Mouse (Mus musculus) midbrain, embryonic 11.5 days (tissue): ENCODE data around the gene Prkx. TPM values are rescaled to one million over a fixed set of nuclear protein-coding genes. Genes with fewer than 3 reads are reported as not detected.

Source experiments
- ATAC-seq: fragments of 200-750 bp; cut with Nextera tagmentation; 2 replicates; pipeline ENCODE4 v1.8.0; 2017; ENCODE audit warnings: moderate TSS enrichment, moderate library complexity; ENCODE audit not compliant: low FRiP score
- DNase-seq: peaks from one replicate; pipeline ENCODE4 v3.0.0; 2015; ENCODE audit warnings: low spot score; ENCODE audit errors: missing footprints
- H3K27ac ChIP-seq: fragments of 300-500 bp; sonication (generic); 2 replicates; pipeline ENCODE4 v1.5.1; 2014; ENCODE audit warnings: low read depth, low read length
- H3K27me3 ChIP-seq: fragments of 300-500 bp; sonication (generic); 2 replicates; pipeline ENCODE4 v1.6.1; 2014; ENCODE audit warnings: mild to moderate bottlenecking, low read length, moderate library complexity, mixed read lengths; ENCODE audit not compliant: control insufficient read depth, insufficient read depth
- H3K36me3 ChIP-seq: fragments of 300-500 bp; sonication (generic); 2 replicates; pipeline ENCODE4 v1.6.1; 2014; ENCODE audit warnings: mild to moderate bottlenecking, low read length, moderate library complexity, mixed read lengths; ENCODE audit not compliant: control insufficient read depth, insufficient read depth
- H3K4me1 ChIP-seq: fragments of 300-500 bp; sonication (generic); 2 replicates; pipeline ENCODE4 v1.6.1; 2014; ENCODE audit warnings: low read length; ENCODE audit not compliant: control insufficient read depth, insufficient read depth
- H3K4me2 ChIP-seq: fragments of 300-500 bp; sonication (generic); 2 replicates; pipeline ENCODE4 v1.6.1; 2014; ENCODE audit warnings: mild to moderate bottlenecking, moderate library complexity
- H3K4me3 ChIP-seq: fragments of 300-500 bp; sonication (generic); 2 replicates; pipeline ENCODE4 v1.5.1; 2014; ENCODE audit warnings: low read depth, low read length
- H3K9ac ChIP-seq: fragments of 300-500 bp; sonication (generic); 2 replicates; pipeline ENCODE4 v1.6.1; 2014; ENCODE audit warnings: low read length
- H3K9me3 ChIP-seq: fragments of 300-500 bp; sonication (generic); 2 replicates; pipeline ENCODE4 v1.6.1; 2016; ENCODE audit warnings: low read length; ENCODE audit not compliant: control insufficient read depth
- WGBS: fragments of 180-500 bp; shearing (Covaris S2); extraction: QIAGEN DNeasy Blood & Tissue Kit; methylation state at CpG from one replicate; pipeline ENCODE4 v1.1.7; 2014; 5-methylcytosine and 5-hydroxymethylcytosine counted together
- polyA plus RNA-seq: library from polyadenylated mRNA; unstranded; fragments of >200 nt; fragmentation: Nextera tagmentation; extraction: Ambion mirVana; gene quantifications from 2 replicates; pipeline ENCODE4 v1.2.1, GENCODE M21; 2014

The Prkx gene
- polyA plus RNA-seq, 1 experiment from 2014 or later, result 16.2 TPM

DNA sequence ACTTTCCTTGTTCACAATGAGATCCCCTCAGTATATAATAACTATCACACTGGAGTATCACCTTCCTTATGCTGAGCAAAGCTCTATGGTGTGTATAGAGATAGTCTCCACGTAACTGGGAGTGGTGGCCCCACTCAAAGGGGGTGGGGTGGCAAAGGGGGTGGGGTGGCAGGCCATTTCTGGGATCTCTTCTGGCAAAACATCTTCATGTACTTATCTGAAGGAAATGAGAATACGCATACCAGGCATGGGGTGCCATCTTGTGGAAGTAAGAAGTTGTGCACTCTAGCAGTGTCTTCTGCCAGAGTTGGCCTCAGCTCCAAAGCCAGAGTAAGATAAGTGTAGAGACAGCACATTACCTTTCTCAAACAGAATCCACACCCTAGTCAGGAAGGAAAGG lies 75.8 kb downstream of the Prkx start:
- 36% methylated on average over 2 of the region's 2 CpGs for WGBS
- Histone ChIP-seq H3K27me3 (no peaks in the 10 kb centered on the region), H3K4me1 (no peaks in the 10 kb centered on the region), H3K4me3 (no peak overlapping the region), H3K9ac (no peak overlapping the region), H3K9me3 (no peaks in the 10 kb centered on the region), H3K27ac (no peak overlapping the region), H3K4me2 (no peak overlapping the region), H3K36me3 (no peaks in the 10 kb centered on the region)
- ATAC-seq, result no peak
- DNase-seq, result no peak

Other genes with a start within 250 kb of the Prkx start
- gene Pbsn, start 57.3 kb upstream of the Prkx start, polyA plus RNA-seq, result not detected in 2 replicates
- gene Gm14744, start 68.5 kb upstream of the Prkx start, polyA plus RNA-seq, result not detected in 2 replicates
- not detected in 2 replicates for gene 5430402E10Rik, start 128.8 kb upstream of the Prkx start, polyA plus RNA-seq